In the genomic region with DNA sequence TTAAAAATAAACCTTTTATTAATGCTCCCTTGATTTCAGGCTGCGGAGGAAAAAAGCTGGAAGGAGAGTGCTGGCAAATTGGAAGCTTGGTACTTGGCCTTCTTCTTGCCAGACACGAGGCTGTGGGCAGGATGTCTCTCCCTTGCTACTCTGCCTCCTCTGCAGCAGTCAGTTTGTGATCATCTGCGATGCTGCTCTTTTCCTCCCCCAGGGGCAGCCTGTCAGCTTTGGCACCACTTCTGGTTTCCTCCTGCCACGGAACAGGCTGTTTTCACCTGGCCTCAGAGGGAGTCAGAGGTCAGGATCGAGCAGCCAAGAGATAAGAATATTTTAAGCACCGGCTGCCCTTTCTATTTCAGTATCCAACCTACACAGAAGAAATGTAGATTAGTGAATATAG, we compare ENCODE assay signal across 9 mouse cellular contexts. TPM values are rescaled to one million over a fixed set of nuclear protein-coding genes. Genes with fewer than 3 reads are reported as not detected.
DNase-seq lines count a peak whose midpoint lies in the region.
"Had no signal": no experiment of that assay in that cellular context is flagged by ENCODE, and none has a peak within 500 bp of the region (broad histone marks: within the 10 kb centered on the region; RNA-seq: fewer than 3 reads in every experiment).

No protein-coding gene starts in this region.

- DNase-seq in frontal cortex, postnatal 36 days (ENCODE audit: low spot score in 2 of 2): peak; percentile 41 to 51
- DNase-seq in frontal cortex, postnatal 14 days (ENCODE audit: low spot score in 2 of 2): no peak
- DNase-seq in cerebellum, adult 11-12 months: peak; percentile 35
- DNase-seq in heart, adult 18-20 months: peak; percentile 72 to 89
- DNase-seq in liver: peak; percentile 41
- DNase-seq in Muller cell, postnatal 12 days (ENCODE audit: inconsistent ontology term): no peak
- DNase-seq in kidney, adult 11 months: no peak
- DNase-seq in ovary, postnatal 14 days (ENCODE audit: low spot score): no peak
- DNase-seq: lung, embryonic 14.5 days had no signal

RNA-seq across cellular contexts. Expression of a gene that starts 25.2 kb away (rescaled TPM):
- 10 to 100 TPM; 83.9 to 89.1 TPM for total RNA-seq in heart, adult 18-20 months (2021)

Comparison
In these comparisons a context has a peak if more than half of its experiments do, and no peak if none do; other contexts are left out.
1. DNase-seq: peak in frontal cortex, postnatal 36 days (2 of 2), cerebellum, adult 11-12 months (single experiment), heart, adult 18-20 months (2 of 2) and liver (single experiment); none in frontal cortex, postnatal 14 days (0 of 2), Muller cell, postnatal 12 days (single experiment), kidney, adult 11 months (single experiment) and ovary, postnatal 14 days (single experiment).